Mouse (Mus musculus): ENCODE results near the gene Pcp4.

GRCm38 (mm10) chr16:96439682-96440081, 27.7 kb upstream of the Pcp4 start:
- TF ChIP-seq GATA1 (IDR thresholded peaks at IDR 0.05; ENCODE audit: low read length) (no peak), TAL1 (IDR thresholded peaks at IDR 0.05; ENCODE audit: low read length) (no peak)

Measured in erythroblast, embryonic 14.5 days (primary cell).